Mouse (Mus musculus): Measurements from ENCODE around the gene Pet2. TPM values are rescaled to one million over a fixed set of nuclear protein-coding genes. Genes with fewer than 3 reads are reported as not detected.

Pet2 gene
- not detected in 2 replicates for polyA plus RNA-seq (2012; rRNA removed; ENCODE audit: low replicate concordance)

GRCm38 (mm10) chrX:89409589-89409988, at the start of gene Pet2:
TSS of gene Pet2 (minus strand) at chrX:89409689.

